Mouse (Mus musculus) lung, adult 2 months (tissue): ENCODE data around the gene Il11. TPM values are rescaled to one million over a fixed set of nuclear protein-coding genes. Genes with fewer than 3 reads are reported as not detected.
"Not testable (repeated sequence)": the region's sequence is repeated elsewhere in the genome, so short reads cannot be mapped to it uniquely, and the experiment has no call there.

Experiments
- DNase-seq: peaks from one replicate; pipeline ENCODE4 v3.0.0; 2022
- H3K4me1 ChIP-seq: fragments of 200-500 bp; 2 replicates; pipeline ENCODE4 v1.6.1; 2011; ENCODE audit warnings: low read length; ENCODE audit not compliant: control insufficient read depth, insufficient read depth
- H3K4me3 ChIP-seq: fragments of 200-500 bp; replicated peaks from 2 replicates; pipeline ENCODE3; 2011; ENCODE audit warnings: low read depth, mild to moderate bottlenecking, control low read depth, low read length; ENCODE audit errors: extremely low read depth
- CTCF ChIP-seq: fragments of 200-500 bp; IDR thresholded peaks from 2 replicates; pipeline ENCODE4 v1.5.1; 2011; ENCODE audit warnings: mild to moderate bottlenecking, low read length, control low read depth; ENCODE audit not compliant: insufficient read depth
- POLR2A ChIP-seq: fragments of 200-500 bp; IDR thresholded peaks from 2 replicates; pipeline ENCODE4 v1.6.1; 2011; ENCODE audit warnings: low read depth, mild to moderate bottlenecking, control low read depth, low read length, borderline replicate concordance; ENCODE audit errors: extremely low read depth
- WGBS: fragments of 180-500 bp; shearing (Covaris S2); methylation state at CpG from one replicate; pipeline ENCODE4 v1.1.7; 2018; 5-methylcytosine and 5-hydroxymethylcytosine counted together
- polyA plus RNA-seq: library from polyadenylated mRNA; depleted of rRNA; stranded (reverse); fragments of >200 nt; gene quantifications from 2 replicates; pipeline ENCODE4 v1.2.3, GENCODE M21; 2012; rRNA removed

Il11 gene
- 0.65 and 0.68 TPM in 2 replicates for polyA plus RNA-seq

DNA sequence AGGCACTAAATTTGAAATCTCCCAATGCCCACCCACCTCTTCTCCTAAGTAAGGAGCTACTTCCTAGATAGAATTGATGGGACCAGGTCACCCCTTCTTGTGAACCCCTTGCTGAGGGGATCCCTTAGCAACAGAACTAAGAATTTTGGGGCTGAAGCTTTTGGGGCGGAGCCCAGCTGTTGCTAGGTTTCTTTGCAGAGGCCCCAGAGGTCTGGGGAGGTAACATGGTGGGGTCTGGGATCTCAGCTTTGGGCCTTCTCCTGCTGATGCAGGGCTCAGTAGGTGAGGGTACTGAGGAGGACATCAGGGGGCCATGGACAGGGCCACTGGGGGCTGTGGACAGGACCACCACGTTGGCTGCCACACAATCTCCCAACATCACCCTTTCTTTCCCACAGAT lies at the start of gene Il11, which contains the start of gene Tmem190:
Gene Il11 (minus strand): TSS at position 101 of the 400 bp plus-strand sequence.
Gene Tmem190 (plus strand): TSS at position 179 of the 400 bp plus-strand sequence.
- 79% methylated on average over 2 of the region's 2 CpGs for WGBS
- Histone ChIP-seq H3K4me1 (no peaks in the 10 kb centered on the region), H3K4me3 (no peak within 1 kb of the TSS)
- no peak for DNase-seq
- no peak for TF ChIP-seq CTCF
- no peak for TF ChIP-seq POLR2A

DNA sequence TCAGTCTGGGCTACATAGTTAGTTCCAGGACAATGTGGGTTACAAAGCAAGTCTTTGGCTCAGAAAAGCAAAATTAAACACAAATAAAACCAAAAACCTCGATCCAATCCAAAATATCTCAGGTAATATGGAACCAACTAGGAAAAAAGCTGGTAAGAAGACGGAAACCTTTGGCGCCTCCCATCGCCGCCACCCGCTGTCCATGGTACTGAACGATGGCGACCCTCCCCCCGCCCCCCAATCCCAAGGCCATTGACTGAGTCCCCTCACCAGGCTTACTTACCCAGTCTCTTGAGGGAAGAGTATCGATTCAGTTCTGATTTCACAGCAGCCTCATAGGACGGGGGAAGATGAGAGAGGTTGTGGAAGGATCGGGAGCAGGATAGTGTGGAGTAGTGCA lies 47.8 kb upstream of the Il11 start:
- no peak for DNase-seq
- Histone ChIP-seq H3K4me3 (no peak overlapping the region), H3K4me1 (no peaks in the 10 kb centered on the region)
- WGBS, result 11% methylated on average over 12 of the region's 12 CpGs
- TF ChIP-seq POLR2A (no peak), CTCF (no peak)

DNA sequence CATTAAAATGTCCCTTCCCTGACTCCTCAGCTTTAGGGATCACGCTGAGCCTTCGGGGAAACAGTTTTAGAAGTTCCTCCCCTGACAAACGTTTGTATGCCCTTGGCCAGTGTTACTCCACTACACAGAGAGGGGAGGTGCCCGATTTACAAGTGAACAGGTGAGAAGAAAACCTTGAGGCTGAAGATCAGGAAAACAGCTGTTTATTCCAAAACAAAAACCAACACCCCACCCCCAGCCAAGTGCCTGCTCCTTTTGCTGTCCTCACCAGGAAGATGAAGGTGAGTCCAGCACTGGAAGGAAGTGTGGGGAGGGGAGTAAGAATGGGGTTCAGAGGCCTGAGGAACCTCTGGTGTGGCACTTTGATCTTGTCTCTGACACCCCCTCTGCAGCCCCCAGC lies 42.7 kb upstream of the Il11 start:
- Histone ChIP-seq H3K4me3 (no peak overlapping the region), H3K4me1 (no peaks in the 10 kb centered on the region)
- no peak for DNase-seq
- 42% methylated on average over 4 of the region's 4 CpGs for WGBS
- TF ChIP-seq CTCF (no peak), POLR2A (no peak)

DNA sequence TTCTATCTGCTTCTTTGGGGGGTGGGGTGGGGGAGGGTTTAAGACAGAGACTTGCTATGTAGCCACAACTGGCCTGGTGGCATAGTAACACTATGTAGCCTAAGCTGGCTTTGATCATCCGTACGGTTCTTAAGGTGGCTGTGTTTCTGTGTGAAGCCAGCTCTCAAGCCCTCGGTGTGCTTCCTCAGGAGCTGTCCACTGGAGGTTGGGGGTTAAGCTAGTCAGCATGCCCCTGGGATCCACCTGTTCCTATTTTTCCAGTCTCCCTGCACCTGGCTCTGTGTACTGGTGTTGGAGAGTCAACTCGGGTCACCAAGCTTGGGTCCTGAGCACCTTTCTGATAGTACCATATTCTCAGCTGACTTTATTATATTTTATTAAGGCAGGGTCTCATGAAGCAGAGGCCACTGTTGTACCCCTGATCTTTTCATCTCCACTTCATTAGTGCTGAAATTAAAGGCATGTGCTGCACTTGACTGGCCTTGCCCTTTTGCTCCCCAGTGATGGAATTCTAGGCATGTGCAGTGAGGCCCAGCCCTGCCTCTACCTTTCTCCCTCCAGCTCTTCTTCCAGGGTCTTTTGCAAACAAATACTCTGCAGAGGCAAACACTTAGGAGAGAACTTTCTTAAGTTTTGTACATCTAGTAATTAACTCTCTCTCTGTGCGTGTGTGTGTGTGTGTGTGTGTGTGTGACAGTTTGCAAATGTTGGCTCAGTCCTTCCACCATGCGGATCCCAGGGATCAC lies 39.7 kb upstream of the Il11 start:
- no peak for DNase-seq
- WGBS, result 62% methylated on average over 6 of the region's 6 CpGs
- TF ChIP-seq POLR2A (no peak), CTCF (no peak)
- Histone ChIP-seq H3K4me1 (no peaks in the 10 kb centered on the region), H3K4me3 (no peak overlapping the region)

DNA sequence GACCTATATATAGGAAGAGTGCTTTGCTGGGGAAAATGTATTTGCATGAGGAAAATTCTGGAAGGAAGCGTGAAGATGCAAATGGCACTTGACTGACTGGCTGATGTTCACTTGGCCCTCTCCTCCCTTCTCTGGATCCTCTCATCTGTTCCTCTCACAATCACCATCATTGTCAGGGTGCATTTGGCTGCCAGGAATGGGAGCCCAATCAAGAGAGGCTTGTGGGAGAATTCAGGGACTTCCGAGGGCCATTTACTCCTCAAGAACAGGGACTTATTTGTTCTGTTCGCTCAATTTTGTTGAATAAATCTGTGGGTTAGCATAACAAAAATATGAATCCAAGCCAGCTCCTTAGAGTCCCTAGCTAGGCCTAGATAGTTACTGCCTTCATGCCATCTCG lies 39.0 kb upstream of the Il11 start:
- no peak overlapping the region for H3K4me3 ChIP-seq
- DNase-seq, result no peak
- H3K4me1 ChIP-seq, result no peaks in the 10 kb centered on the region
- TF ChIP-seq CTCF, result no peak
- TF ChIP-seq POLR2A, result no peak
- 70% methylated on average over 4 of the region's 4 CpGs for WGBS

DNA sequence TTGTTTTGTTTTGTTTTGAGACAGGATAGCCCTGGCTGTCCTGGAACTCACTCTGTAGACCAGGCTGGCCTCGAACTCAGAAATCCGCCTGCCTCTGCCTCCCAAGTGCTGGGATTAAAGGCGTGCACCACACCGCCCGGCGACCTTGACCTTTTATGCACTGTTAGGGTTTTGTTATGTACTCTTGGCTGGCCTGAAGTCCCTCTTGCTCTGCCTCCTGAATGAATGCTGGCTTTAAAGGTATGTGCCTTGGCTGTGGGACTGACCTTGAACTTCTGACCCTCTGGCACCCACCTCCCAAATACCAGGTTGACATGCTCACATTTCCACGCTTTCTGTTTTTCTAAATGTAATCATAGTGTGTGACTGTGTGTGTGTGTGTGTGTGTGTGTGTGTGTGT lies 38.3 kb upstream of the Il11 start:
- DNase-seq, H3K4me1 ChIP-seq, H3K4me3 ChIP-seq: not testable (repeated sequence)
- WGBS, result 91% methylated on average over 7 of the region's 7 CpGs

DNA sequence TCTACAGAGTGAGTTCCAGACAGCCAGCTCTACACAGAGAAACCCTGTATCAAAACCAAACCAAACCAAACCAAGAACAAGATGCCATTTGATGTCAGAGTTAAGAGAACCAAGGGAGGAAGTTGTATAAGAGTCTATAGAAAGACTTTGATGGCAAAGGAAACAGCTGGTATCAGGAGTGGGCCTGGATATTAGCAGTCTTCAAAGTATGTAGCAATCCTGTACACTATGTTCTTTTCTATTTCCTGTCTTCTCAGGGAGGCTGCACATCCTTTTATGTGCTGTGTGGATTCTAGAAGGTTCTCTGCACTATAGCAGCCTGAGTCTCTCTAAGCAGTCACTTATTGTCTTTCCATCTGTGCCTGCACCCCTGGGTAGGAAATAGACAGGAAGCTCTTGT lies 33.9 kb upstream of the Il11 start:
- no peak for DNase-seq
- TF ChIP-seq POLR2A (no peak), CTCF (no peak)
- H3K4me3 ChIP-seq, result no peak overlapping the region
- no peaks in the 10 kb centered on the region for H3K4me1 ChIP-seq

DNA sequence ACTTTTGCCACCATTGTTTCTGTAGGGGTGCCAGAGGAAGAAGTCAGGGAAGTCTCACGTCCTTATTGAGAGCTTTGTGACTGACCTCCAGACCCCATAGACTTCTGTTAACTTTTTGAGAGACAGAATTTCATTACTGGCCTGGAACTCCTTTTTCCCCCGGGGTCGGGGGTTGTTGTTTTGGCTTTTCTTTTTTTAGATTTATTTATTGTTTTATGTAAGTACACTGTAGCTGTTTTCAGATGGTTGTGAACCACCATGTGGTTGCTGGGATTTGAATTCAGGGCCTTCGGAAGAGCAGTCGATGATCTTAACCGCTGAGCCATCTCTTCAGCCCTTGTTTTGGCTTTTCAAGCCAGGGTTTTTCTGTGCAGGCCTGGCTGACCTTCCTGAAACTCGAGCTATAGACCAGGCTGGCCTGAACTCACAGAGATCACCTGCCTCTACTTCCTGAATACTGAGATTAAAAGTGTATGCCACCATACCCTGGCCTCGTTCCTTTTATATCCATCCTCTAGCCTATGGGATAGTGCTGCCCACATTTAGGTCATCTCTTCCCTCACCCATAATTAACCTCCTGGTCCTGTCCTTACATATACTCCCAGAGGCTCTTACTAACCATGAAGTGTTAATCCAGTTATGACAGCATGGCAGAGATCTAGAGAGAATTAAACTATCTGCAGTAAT lies 30.6 kb upstream of the Il11 start:
- WGBS, result 19% methylated on average over 8 of the region's 8 CpGs
- TF ChIP-seq POLR2A (no peak), CTCF (no peak)
- DNase-seq, result peak; percentile 25
- H3K4me3 ChIP-seq, result peak overlapping the region; percentile 68
- no peaks in the 10 kb centered on the region for H3K4me1 ChIP-seq

DNA sequence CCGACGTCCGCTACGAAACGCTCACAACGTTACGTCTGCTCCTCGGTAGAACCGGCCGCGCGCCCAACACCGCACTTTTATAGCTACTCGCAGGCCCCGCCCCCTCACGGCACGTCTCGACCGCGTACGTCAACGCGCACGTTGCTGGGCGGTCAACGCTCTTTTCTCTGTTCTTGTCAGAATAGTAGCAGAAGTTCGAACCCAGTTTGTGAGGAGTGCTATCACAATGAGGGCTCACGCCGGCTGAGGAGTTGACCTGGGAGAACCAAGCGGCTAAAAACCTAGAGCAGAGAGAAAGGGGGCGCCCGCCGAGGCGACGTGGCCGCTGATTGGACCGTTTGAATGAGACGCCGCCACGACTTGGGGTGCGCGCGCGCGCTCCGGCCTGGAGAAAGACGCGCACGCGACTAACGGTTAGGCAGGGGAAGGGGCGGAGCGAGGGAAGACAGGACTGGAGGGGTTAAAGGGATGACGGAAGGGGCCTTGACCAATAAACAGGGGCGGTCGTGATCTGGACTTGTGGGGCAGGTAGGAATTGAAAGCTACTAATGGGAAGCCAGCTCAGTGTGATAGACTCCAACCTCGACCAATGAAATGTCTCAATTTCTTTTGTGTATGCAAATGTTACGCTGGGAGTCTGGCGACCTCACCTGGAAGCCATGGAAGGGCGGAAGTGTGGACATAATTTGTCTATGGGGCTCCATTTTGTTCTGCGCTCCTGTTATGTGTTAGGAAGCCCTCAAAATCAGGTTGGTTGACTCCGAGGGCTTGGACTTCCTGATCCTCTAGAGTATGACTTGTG lies 29.8 kb upstream of the Il11 start, which contains the start of gene Ube2s:
Gene Ube2s (minus strand): TSS at position 288 of the 802 bp plus-strand sequence.
- DNase-seq, result peak; percentile 97
- Histone ChIP-seq H3K4me3 (peak within 1 kb of the TSS; percentile 76), H3K4me1 (no peaks in the 10 kb centered on the region)
- TF ChIP-seq CTCF, result no peak
- peak; percentile 85; the same call in 1 of the 2 replicates for TF ChIP-seq POLR2A
- under 1% methylated on average over 62 of the region's 62 CpGs for WGBS

DNA sequence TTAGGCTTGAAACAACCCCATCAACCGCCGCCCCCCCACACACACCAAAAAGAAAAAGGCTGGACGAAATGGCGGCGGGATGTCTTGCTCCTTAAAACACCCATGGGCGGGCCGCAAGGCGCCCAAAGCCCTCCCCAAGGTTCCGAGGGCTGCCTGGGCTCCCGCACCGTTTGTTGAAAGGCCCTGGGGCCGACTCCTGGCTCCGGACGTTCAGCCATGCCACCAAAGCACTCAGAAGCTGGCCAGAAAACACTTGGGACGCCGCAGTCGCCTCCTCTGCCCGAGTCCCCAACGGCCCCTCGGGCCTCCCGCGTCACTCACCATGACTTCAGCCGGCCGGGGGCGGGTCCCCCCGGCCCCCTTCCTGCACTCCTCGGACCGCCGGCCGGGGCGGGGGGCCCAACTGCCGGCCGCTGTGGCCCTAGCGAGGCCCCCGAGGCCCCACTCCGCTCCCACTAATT lies 29.2 kb upstream of the Il11 start:
- no peak for TF ChIP-seq POLR2A
- 2% methylated on average over 34 of the region's 36 CpGs for WGBS
- Histone ChIP-seq H3K4me1 (no peaks in the 10 kb centered on the region), H3K4me3 (peak overlapping the region; percentile 76)
- no peak for DNase-seq

DNA sequence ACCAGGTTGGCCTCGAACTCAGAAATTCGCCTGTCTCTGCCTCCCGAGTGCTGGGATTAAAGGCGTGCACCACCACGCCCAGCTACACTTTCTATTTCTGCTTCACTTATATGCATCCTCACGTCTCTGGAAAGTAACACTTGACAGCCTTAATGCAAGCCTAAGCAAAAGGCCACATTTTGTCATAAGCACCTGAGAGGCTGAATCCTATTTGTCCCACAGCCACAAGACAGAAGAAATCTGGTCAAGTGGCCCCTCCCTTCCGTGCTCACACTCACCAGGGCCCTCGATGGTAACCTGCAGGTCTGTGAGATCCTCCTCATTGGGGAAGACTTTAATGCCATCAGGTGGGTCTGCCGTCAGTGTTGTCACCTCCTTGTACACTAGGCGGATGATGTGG lies 28.5 kb upstream of the Il11 start:
- H3K4me3 ChIP-seq, result peak overlapping the region; percentile 76
- WGBS, result 25% methylated on average over 10 of the region's 10 CpGs
- not testable (repeated sequence) for DNase-seq, H3K4me1 ChIP-seq
